Mouse (Mus musculus) heart, embryonic 12.5 days (tissue): ENCODE data around the gene Adprhl1. TPM values are rescaled to one million over a fixed set of nuclear protein-coding genes. Genes with fewer than 3 reads are reported as not detected.
A peak's percentile ranks its signal among the peaks of the same experiment; 100 is the strongest.

Experiments used
- ATAC-seq: fragments of 200-750 bp; cut with Nextera tagmentation; 2 replicates; pipeline ENCODE4 v1.8.0; 2017; ENCODE audit warnings: moderate TSS enrichment, moderate library complexity; ENCODE audit not compliant: insufficient number of reproducible peaks, low FRiP score
- H3K27ac ChIP-seq: fragments of 300-500 bp; sonication (generic); 2 replicates; pipeline ENCODE4 v1.5.1; 2016; ENCODE audit warnings: mild to moderate bottlenecking, moderate library complexity; ENCODE audit not compliant: poor library complexity, severe bottlenecking
- H3K27me3 ChIP-seq: fragments of 300-500 bp; sonication (generic); replicated peaks from 2 replicates; pipeline ENCODE4 v1.6.1; 2016; ENCODE audit warnings: mild to moderate bottlenecking, moderate library complexity
- H3K36me3 ChIP-seq: fragments of 300-500 bp; sonication (generic); 2 replicates; pipeline ENCODE4 v1.6.1; 2016; ENCODE audit warnings: mild to moderate bottlenecking, moderate library complexity
- H3K4me1 ChIP-seq: fragments of 300-500 bp; sonication (generic); replicated peaks from 2 replicates; pipeline ENCODE4 v1.6.1; 2016; ENCODE audit warnings: mild to moderate bottlenecking
- H3K4me2 ChIP-seq: fragments of 300-500 bp; sonication (generic); 2 replicates; pipeline ENCODE4 v1.6.1; 2016; ENCODE audit warnings: mild to moderate bottlenecking, moderate library complexity
- H3K4me3 ChIP-seq: fragments of 300-500 bp; sonication (generic); 2 replicates; pipeline ENCODE4 v1.5.1; 2016; ENCODE audit warnings: mild to moderate bottlenecking
- H3K9ac ChIP-seq: fragments of 300-500 bp; sonication (generic); 2 replicates; pipeline ENCODE4 v1.6.1; 2016; ENCODE audit warnings: mild to moderate bottlenecking, moderate library complexity
- H3K9me3 ChIP-seq: fragments of 300-500 bp; sonication (generic); replicated peaks from 2 replicates; pipeline ENCODE4 v1.6.1; 2016; ENCODE audit warnings: mild to moderate bottlenecking, moderate library complexity
- WGBS: fragments of 180-500 bp; shearing (Covaris S2); methylation state at CpG from one replicate; pipeline ENCODE4 v1.1.7; 2016; 5-methylcytosine and 5-hydroxymethylcytosine counted together
- polyA plus RNA-seq: library from polyadenylated mRNA; unstranded; fragments of >200 nt; fragmentation: Nextera tagmentation; extraction: Ambion mirVana; gene quantifications from 2 replicates; pipeline ENCODE4 v1.2.1, GENCODE M21; 2016

Adprhl1 gene
- polyA plus RNA-seq, 1 experiment from 2014 or later: 167 TPM

GRCm38 (mm10) chr8:13208627-13209355 lies 45.2 kb downstream of the Adprhl1 start:
- H3K9ac ChIP-seq: peak overlapping the region; percentile 41; the same call in 1 of the 2 replicates
- H3K36me3 ChIP-seq: no peaks in the 10 kb centered on the region
- peaks cover 68% of the 10 kb centered on the region for H3K4me1 ChIP-seq
- no peaks in the 10 kb centered on the region for H3K27me3 ChIP-seq
- ATAC-seq: peak; percentile 72
- no peak overlapping the region for H3K4me3 ChIP-seq
- H3K9me3 ChIP-seq: no peaks in the 10 kb centered on the region
- 23% methylated on average over 6 of the region's 6 CpGs for WGBS
- peak overlapping the region; percentile 90 for H3K27ac ChIP-seq
- no peak overlapping the region for H3K4me2 ChIP-seq

DNA sequence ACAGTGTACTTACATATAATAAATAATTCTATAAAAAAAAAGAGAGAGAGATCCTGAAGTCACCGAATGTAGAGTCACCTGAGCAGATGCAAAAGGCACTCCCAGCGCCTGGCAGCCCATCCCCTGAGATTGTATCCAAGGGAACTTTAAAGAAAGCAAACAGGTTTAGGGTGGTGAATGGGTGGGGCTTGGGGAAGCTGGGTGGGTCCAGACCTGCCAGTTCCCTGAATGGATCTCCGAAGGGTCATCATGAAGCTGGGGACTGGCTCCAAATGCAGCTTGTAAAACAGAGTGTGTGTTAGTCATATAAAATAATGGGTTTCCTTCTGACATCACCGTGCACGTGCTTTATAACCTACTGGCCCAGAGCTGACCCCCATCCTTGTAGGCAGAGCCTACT lies 47.7 kb downstream of the Adprhl1 start:
- H3K4me1 ChIP-seq: peaks cover 60% of the 10 kb centered on the region
- no peak overlapping the region for H3K4me2 ChIP-seq
- H3K9ac ChIP-seq: no peak overlapping the region
- 0 out of 2 replicates have a peak, but pooled peaks cover 3% of the 10 kb centered on the region for H3K9me3 ChIP-seq
- 39% methylated on average over 5 of the region's 5 CpGs for WGBS
- H3K36me3 ChIP-seq: no peaks in the 10 kb centered on the region
- no peak overlapping the region for H3K4me3 ChIP-seq
- H3K27me3 ChIP-seq: peaks cover 12% of the 10 kb centered on the region
- no peak for ATAC-seq
- no peak overlapping the region for H3K27ac ChIP-seq

DNA sequence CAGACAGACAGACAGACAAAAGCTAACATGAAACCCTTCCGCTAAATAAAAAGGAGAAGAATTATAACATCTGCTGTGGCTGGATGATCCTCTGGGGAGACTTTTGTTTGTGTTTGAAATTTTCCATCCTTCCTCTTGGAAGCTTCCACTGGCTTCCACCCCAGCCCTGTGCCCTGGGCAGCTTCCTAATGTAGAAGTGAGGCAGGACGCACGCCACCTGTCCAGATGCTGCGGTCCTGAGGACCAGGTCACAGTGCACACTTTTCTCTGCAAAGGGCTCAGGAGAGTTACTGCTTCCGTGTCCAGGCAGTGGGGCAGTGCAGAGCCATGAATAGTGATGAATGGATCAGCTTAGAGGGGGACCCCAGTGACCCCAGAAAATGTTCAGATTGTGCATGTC lies 48.7 kb downstream of the Adprhl1 start:
- no peak overlapping the region for H3K4me3 ChIP-seq
- H3K27ac ChIP-seq: no peak overlapping the region
- peaks cover 12% of the 10 kb centered on the region for H3K27me3 ChIP-seq
- no peaks in the 10 kb centered on the region for H3K36me3 ChIP-seq
- H3K9ac ChIP-seq: no peak overlapping the region
- ATAC-seq: no peak
- H3K4me1 ChIP-seq: peaks cover 50% of the 10 kb centered on the region
- H3K4me2 ChIP-seq: no peak overlapping the region
- WGBS: 84% methylated on average over 5 of the region's 5 CpGs
- 0 out of 2 replicates have a peak, but pooled peaks cover 3% of the 10 kb centered on the region for H3K9me3 ChIP-seq

GRCm38 (mm10) chr8:13204371-13205140 lies 49.4 kb downstream of the Adprhl1 start:
- H3K4me3 ChIP-seq: no peak overlapping the region
- WGBS: 61% methylated on average over 12 of the region's 12 CpGs
- H3K27ac ChIP-seq: peak overlapping the region; percentile 18; the same call in 1 of the 2 replicates
- no peaks in the 10 kb centered on the region for H3K36me3 ChIP-seq
- H3K4me2 ChIP-seq: no peak overlapping the region
- H3K9ac ChIP-seq: no peak overlapping the region
- H3K9me3 ChIP-seq: 0 out of 2 replicates have a peak, but pooled peaks cover 3% of the 10 kb centered on the region
- peaks cover 51% of the 10 kb centered on the region for H3K4me1 ChIP-seq
- H3K27me3 ChIP-seq: peaks cover 16% of the 10 kb centered on the region
- peak; percentile 56 for ATAC-seq

- ATAC-seq: no peak; the same call in 1 of the 2 replicates
- Histone ChIP-seq H3K9ac (no peak overlapping the region), H3K27me3 (peaks cover 20% of the 10 kb centered on the region), H3K4me3 (peak overlapping the region; percentile 69; the same call in 1 of the 2 replicates), H3K4me1 (peaks cover 44% of the 10 kb centered on the region), H3K36me3 (no peaks in the 10 kb centered on the region), H3K9me3 (0 out of 2 replicates have a peak, but pooled peaks cover 3% of the 10 kb centered on the region), H3K27ac (no peak overlapping the region; the same call in 1 of the 2 replicates), H3K4me2 (peak overlapping the region; percentile 80; the same call in 1 of the 2 replicates)
- 61% methylated on average over 1 of the region's 1 CpGs for WGBS
These were observed 50.5 kb downstream of the Adprhl1 start for GRCm38 (mm10) chr8:13203472-13203871.

GRCm38 (mm10) chr8:13202806-13203205 lies 51.2 kb downstream of the Adprhl1 start:
- Histone ChIP-seq H3K27me3 (peaks cover 20% of the 10 kb centered on the region), H3K9ac (no peak overlapping the region), H3K36me3 (no peaks in the 10 kb centered on the region), H3K9me3 (0 out of 2 replicates have a peak, but pooled peaks cover 3% of the 10 kb centered on the region), H3K4me3 (peak overlapping the region; percentile 69), H3K27ac (peak overlapping the region; percentile 50), H3K4me2 (peak overlapping the region; percentile 80), H3K4me1 (peaks cover 40% of the 10 kb centered on the region)
- ATAC-seq: peak; percentile 77
- WGBS: 53% methylated on average over 3 of the region's 3 CpGs

DNA sequence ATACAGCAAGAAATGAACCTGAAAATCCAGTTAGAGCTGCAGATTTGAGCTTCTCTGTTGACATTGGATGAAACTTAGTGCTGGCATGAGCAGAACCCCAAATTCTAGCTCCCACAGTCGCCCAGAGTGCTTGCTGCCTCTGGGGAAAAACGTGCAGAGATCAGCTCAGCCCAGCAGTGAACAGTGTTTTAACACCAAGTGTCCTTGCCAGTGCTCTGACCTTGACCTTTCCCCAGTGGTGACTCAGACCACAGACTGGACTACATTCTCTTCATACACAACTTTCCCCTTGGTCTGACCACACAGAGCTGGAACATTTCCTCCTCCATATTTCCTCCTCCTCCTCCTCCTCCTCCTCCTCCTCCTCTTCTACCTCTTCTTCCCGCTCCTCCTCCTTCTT lies 51.9 kb downstream of the Adprhl1 start:
- WGBS: 32% methylated on average over 3 of the region's 3 CpGs
- H3K4me2 ChIP-seq: peak overlapping the region; percentile 80
- no peak for ATAC-seq

GRCm38 (mm10) chr8:13201013-13201334 lies 53.0 kb downstream of the Adprhl1 start:
- H3K4me1 ChIP-seq: peaks cover 32% of the 10 kb centered on the region
- H3K36me3 ChIP-seq: no peaks in the 10 kb centered on the region; the same call in 1 of the 2 replicates
- H3K9ac ChIP-seq: peak overlapping the region; percentile 73
- peaks cover 25% of the 10 kb centered on the region for H3K27me3 ChIP-seq
- 0 out of 2 replicates have a peak, but pooled peaks cover 3% of the 10 kb centered on the region for H3K9me3 ChIP-seq
- H3K4me3 ChIP-seq: peak overlapping the region; percentile 69
- ATAC-seq: 0 out of 2 replicates have a peak, but pooled peaks have one; percentile 49
- peak overlapping the region; percentile 80 for H3K4me2 ChIP-seq
- peak overlapping the region; percentile 51 for H3K27ac ChIP-seq
- 2% methylated on average over 18 of the region's 18 CpGs for WGBS

More for the DNA sequence above, 51.9 kb downstream of the Adprhl1 start:
- H3K36me3 ChIP-seq: no peaks in the 10 kb centered on the region
- 0 out of 2 replicates have a peak, but pooled peaks cover 3% of the 10 kb centered on the region for H3K9me3 ChIP-seq
- peak overlapping the region; percentile 73; the same call in 1 of the 2 replicates for H3K9ac ChIP-seq
- H3K27me3 ChIP-seq: peaks cover 20% of the 10 kb centered on the region
- H3K4me1 ChIP-seq: peaks cover 33% of the 10 kb centered on the region
- H3K27ac ChIP-seq: peak overlapping the region; percentile 50
- peak overlapping the region; percentile 69 for H3K4me3 ChIP-seq

DNA sequence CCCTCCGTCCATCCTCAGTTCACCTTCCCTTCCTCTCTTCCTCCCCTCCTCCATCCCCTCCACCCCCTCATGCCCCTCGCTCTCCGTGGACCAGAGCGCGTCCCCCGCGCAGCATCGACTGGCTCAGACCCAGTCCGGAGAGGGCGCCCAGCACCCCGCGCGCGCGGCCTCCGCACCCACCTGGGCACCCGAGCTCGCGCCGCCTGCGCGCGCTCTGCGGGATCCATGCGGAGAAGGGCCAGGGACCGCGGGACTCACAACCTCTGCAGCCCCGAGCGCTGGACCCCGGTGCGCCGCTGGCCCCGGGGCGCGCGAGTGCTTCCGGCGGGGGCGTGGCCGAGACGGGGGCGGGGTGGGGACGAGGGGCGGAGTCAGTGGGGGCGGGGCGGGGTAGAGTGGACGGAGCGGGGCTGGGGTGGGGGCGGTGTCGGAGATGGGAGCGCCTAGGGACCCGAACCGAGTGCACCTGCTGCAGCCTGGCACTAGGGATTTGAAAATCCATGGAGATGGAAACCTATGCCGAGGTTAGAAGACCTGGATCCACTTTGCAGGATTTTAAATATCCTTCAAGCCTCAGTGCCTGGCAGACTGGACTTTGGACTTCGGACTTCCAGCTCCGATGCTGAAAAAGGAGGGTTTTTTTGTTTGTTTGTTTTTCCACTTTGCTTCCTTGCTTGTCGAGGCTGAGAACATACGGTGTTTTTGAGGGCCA lies 53.5 kb downstream of the Adprhl1 start, which contains the start of gene Grtp1:
TSS of gene Grtp1 (minus strand) at position 320 of the 712 bp plus-strand sequence.
- H3K27ac ChIP-seq: peak within 1 kb of the TSS; percentile 51
- under 1% methylated on average over 55 of the region's 58 CpGs for WGBS
- peaks cover 34% of the 10 kb centered on the region for H3K4me1 ChIP-seq

GRCm38 (mm10) chr8:13199385-13200061 lies 54.4 kb downstream of the Adprhl1 start:
- peaks cover 28% of the 10 kb centered on the region for H3K27me3 ChIP-seq
- H3K36me3 ChIP-seq: no peaks in the 10 kb centered on the region; the same call in 1 of the 2 replicates
- no peak for ATAC-seq
- no peak overlapping the region for H3K27ac ChIP-seq
- WGBS: 26% methylated on average over 14 of the region's 14 CpGs
- peak overlapping the region; percentile 69 for H3K4me3 ChIP-seq
- peak overlapping the region; percentile 80 for H3K4me2 ChIP-seq
- 0 out of 2 replicates have a peak, but pooled peaks cover 3% of the 10 kb centered on the region for H3K9me3 ChIP-seq
- H3K4me1 ChIP-seq: peaks cover 26% of the 10 kb centered on the region
- H3K9ac ChIP-seq: peak overlapping the region; percentile 73; the same call in 1 of the 2 replicates

More for the DNA sequence above, 53.5 kb downstream of the Adprhl1 start, which contains the start of gene Grtp1:
- Histone ChIP-seq H3K4me2 (peak within 1 kb of the TSS; percentile 80), H3K9me3 (0 out of 2 replicates have a peak, but pooled peaks cover 3% of the 10 kb centered on the region), H3K9ac (peak within 1 kb of the TSS; percentile 73), H3K27me3 (peaks cover 28% of the 10 kb centered on the region), H3K4me3 (peak within 1 kb of the TSS; percentile 69), H3K36me3 (no peaks in the 10 kb centered on the region; the same call in 1 of the 2 replicates)
- peak; percentile 80 for ATAC-seq
